Mouse (Mus musculus) mouse embryonic stem cell (cell line): ENCODE measurements around the gene Minos1.

Experiments
- in situ Hi-C, 2 experiments: fragments of 300-500 bp; cut with MboI; formaldehyde crosslinking; loops; 1 replicate in 1 of 2; 3 replicates in 1 of 2; pipeline ENCODE4 v1.14.3; 2019 to 2020; ENCODE audit warnings: low sequenced_read_pairs in 2 of 2, low pct_unique_long_range_greater_than_20kb in 1 of 2, mixed read lengths in 1 of 2; ENCODE audit not compliant: unreplicated experiment in 1 of 2

Gene Minos1

GRCm38 (mm10) chr4:139085337-139085736, 45.6 kb downstream of the Minos1 start:
- in situ Hi-C loops, result loop anchor here in 1 of 2 experiments (25.0 kb wide), 1 partner anchor 427 kb away; no protein-coding TSS in a partner anchor

GRCm38 (mm10) chr4:139082790-139083564, 47.9 kb downstream of the Minos1 start:
- in situ Hi-C loops, result loop anchor here in 1 of 2 experiments (25.0 kb wide), 1 partner anchor 429 kb away; no protein-coding TSS in a partner anchor

GRCm38 (mm10) chr4:139081270-139081931, 49.5 kb downstream of the Minos1 start:
- in situ Hi-C loops, result loop anchor here in 1 of 2 experiments (25.0 kb wide), 1 partner anchor 431 kb away; no protein-coding TSS in a partner anchor

GRCm38 (mm10) chr4:139080259-139080658, 50.7 kb downstream of the Minos1 start:
- in situ Hi-C loops, result loop anchor here in 1 of 2 experiments (25.0 kb wide), 1 partner anchor 432 kb away; no protein-coding TSS in a partner anchor

- in situ Hi-C loops, result loop anchor here in 1 of 2 experiments (5.0 to 25.0 kb wide), 2 partner anchors 152 to 433 kb away; no protein-coding TSS in a partner anchor
These were observed 51.5 kb downstream of the Minos1 start for GRCm38 (mm10) chr4:139079439-139079838.

- in situ Hi-C loops, result loop anchor here in 1 of 2 experiments (5.0 to 25.0 kb wide), 2 partner anchors 151 to 434 kb away; no protein-coding TSS in a partner anchor
These were observed 52.2 kb downstream of the Minos1 start for GRCm38 (mm10) chr4:139078726-139079125.

- in situ Hi-C loops, result loop anchor here in 1 of 2 experiments (5.0 to 25.0 kb wide), 2 partner anchors 151 to 434 kb away; no protein-coding TSS in a partner anchor
These were observed 52.6 kb downstream of the Minos1 start for GRCm38 (mm10) chr4:139078313-139078712.

- in situ Hi-C loops, result loop anchor here in 1 of 2 experiments (5.0 to 25.0 kb wide), 2 partner anchors 149 to 436 kb away; no protein-coding TSS in a partner anchor
These were observed 55.0 kb downstream of the Minos1 start for GRCm38 (mm10) chr4:139075915-139076314.

- in situ Hi-C loops, result loop anchor here in 1 of 2 experiments (5.0 to 25.0 kb wide), 2 partner anchors 148 to 437 kb away; no protein-coding TSS in a partner anchor
These were observed 55.7 kb downstream of the Minos1 start, which contains the start of gene Htr6 for GRCm38 (mm10) chr4:139075041-139075711. Htr6 (minus strand) TSS chr4:139075570.

- in situ Hi-C loops, result no loop called here
These were observed 56.9 kb downstream of the Minos1 start for GRCm38 (mm10) chr4:139074060-139074459.

- in situ Hi-C loops, result no loop called here
These were observed 62.6 kb downstream of the Minos1 start for GRCm38 (mm10) chr4:139068287-139068686.

- in situ Hi-C loops, result no loop called here
These were observed 66.1 kb downstream of the Minos1 start for GRCm38 (mm10) chr4:139064831-139065230.

- in situ Hi-C loops, result no loop called here
These were observed 71.3 kb downstream of the Minos1 start for GRCm38 (mm10) chr4:139059569-139059968.

GRCm38 (mm10) chr4:139058029-139058428, 72.9 kb downstream of the Minos1 start:
- in situ Hi-C loops, result no loop called here

GRCm38 (mm10) chr4:139057291-139057690, 73.6 kb downstream of the Minos1 start:
- in situ Hi-C loops, result no loop called here

- in situ Hi-C loops, result no loop called here
These were observed 75.2 kb downstream of the Minos1 start for GRCm38 (mm10) chr4:139055744-139056143.

- in situ Hi-C loops, result no loop called here
These were observed 75.6 kb downstream of the Minos1 start for GRCm38 (mm10) chr4:139055336-139055735.

- in situ Hi-C loops, result no loop called here
These were observed 76.5 kb downstream of the Minos1 start for GRCm38 (mm10) chr4:139054300-139054923.
